Mouse (Mus musculus): Measurements from ENCODE around the gene Gm21767.
"Not testable (repeated sequence)": the region's sequence is repeated elsewhere in the genome, so short reads cannot be mapped to it uniquely, and the experiment has no call there.

DNA sequence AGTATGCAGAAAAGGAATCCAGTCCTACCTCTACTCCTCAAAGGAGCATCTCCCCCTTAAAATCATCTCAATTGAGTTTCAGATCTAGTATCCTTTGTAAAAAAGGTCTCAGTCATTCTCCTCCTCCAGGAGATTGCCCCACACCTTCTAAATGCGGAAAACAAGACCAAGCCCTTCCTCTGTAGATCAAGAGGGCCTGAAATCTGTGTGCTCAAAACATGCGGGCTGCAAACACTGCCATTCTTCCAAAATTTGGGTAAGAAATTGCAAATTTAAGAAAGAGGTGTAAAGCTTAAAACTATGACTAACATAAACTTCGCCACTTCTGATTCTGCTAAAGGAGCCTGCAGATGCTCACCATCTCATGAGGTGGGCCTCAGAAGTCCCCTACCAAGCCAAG lies at the start of gene Gm21767:
- TF ChIP-seq CTCF (IDR thresholded peaks at IDR 0.05; ENCODE audit: borderline replicate concordance, control insufficient read depth, extremely low read depth, insufficient read depth, low read length, poor library complexity); POLR2A (IDR thresholded peaks at IDR 0.05; ENCODE audit: control insufficient read depth, extremely low read depth, insufficient read depth, low read length, poor library complexity): not testable (repeated sequence)
